Mouse (Mus musculus): ENCODE data around the gene Gm6034. TPM values are rescaled to one million over a fixed set of nuclear protein-coding genes. Genes with fewer than 3 reads are reported as not detected.
"Not testable (repeated sequence)": the region's sequence is repeated elsewhere in the genome, so short reads cannot be mapped to it uniquely, and the experiment has no call there.

The Gm6034 gene
- total and polyA plus RNA-seq, 3 experiments, result not detected

GRCm38 (mm10) chr17:36031583-36032331, 11.0 kb upstream of the Gm6034 start:
- H3K9ac ChIP-seq (ENCODE audit: low read depth, low read length), result peak overlapping the region; percentile 92
- H3K79me2 ChIP-seq (replicated peaks; ENCODE audit: control insufficient read depth, insufficient read depth, low read length); H3K27me3 ChIP-seq (ENCODE audit: control insufficient read depth, insufficient read depth, low read length); H3K36me3 ChIP-seq (ENCODE audit: control insufficient read depth, insufficient read depth, low read length); H3K4me1 ChIP-seq (ENCODE audit: control insufficient read depth, insufficient read depth, low read length): not testable (repeated sequence)
- WGBS, result 4% methylated on average over 40 of the region's 40 CpGs
- peak overlapping the region; percentile 88 for H3K27ac ChIP-seq
- peak; percentile 74 to 75 for DNase-seq
- H3K4me3 ChIP-seq, result peak overlapping the region; percentile 67
- intact Hi-C loops (cut with DNase I), result loop anchor here (1.0 kb wide), 1 partner anchor 34 kb away; no protein-coding TSS in a partner anchor
- TF ChIP-seq CTCF (IDR thresholded peaks at IDR 0.05), result peak; percentile 76

GRCm38 (mm10) chr17:36032351-36032875, 10.3 kb upstream of the Gm6034 start, which contains the start of gene H2-T23:
Gene H2-T23 (minus strand): TSS chr17:36032855.
- Histone ChIP-seq H3K9ac (ENCODE audit: low read depth, low read length) (peak within 1 kb of the TSS; percentile 92), H3K4me3 (peak within 1 kb of the TSS; percentile 67), H3K27ac (peak within 1 kb of the TSS; percentile 88)
- under 1% methylated on average over 25 of the region's 25 CpGs for WGBS
- DNase-seq, result peak in 1 of 2 experiments; percentile 74
- H3K4me1 ChIP-seq (ENCODE audit: control insufficient read depth, insufficient read depth, low read length); H3K79me2 ChIP-seq (replicated peaks; ENCODE audit: control insufficient read depth, insufficient read depth, low read length); H3K36me3 ChIP-seq (ENCODE audit: control insufficient read depth, insufficient read depth, low read length); H3K27me3 ChIP-seq (ENCODE audit: control insufficient read depth, insufficient read depth, low read length): not testable (repeated sequence)
- intact Hi-C loops (cut with DNase I), result loop anchor here (1.0 kb wide), 1 partner anchor 35 kb away; no protein-coding TSS in a partner anchor
- TF ChIP-seq POLR2A (IDR thresholded peaks at IDR 0.05; ENCODE audit: insufficient read depth, low read depth, low read length), result peak; percentile 89

GRCm38 (mm10) chr17:36034524-36034923, 8.2 kb upstream of the Gm6034 start:
- H3K9ac ChIP-seq (ENCODE audit: low read depth, low read length); H3K27me3 ChIP-seq (ENCODE audit: control insufficient read depth, insufficient read depth, low read length); H3K4me1 ChIP-seq (ENCODE audit: control insufficient read depth, insufficient read depth, low read length); H3K36me3 ChIP-seq (ENCODE audit: control insufficient read depth, insufficient read depth, low read length); intact Hi-C loops (cut with DNase I); DNase-seq; H3K79me2 ChIP-seq (replicated peaks; ENCODE audit: control insufficient read depth, insufficient read depth, low read length); H3K4me3 ChIP-seq; H3K27ac ChIP-seq: not testable (repeated sequence)
- 59% methylated on average over 3 of the region's 3 CpGs for WGBS

GRCm38 (mm10) chr17:36035010-36035638, 7.6 kb upstream of the Gm6034 start:
- H3K4me1 ChIP-seq (ENCODE audit: control insufficient read depth, insufficient read depth, low read length); intact Hi-C loops (cut with DNase I); H3K4me3 ChIP-seq; H3K27me3 ChIP-seq (ENCODE audit: control insufficient read depth, insufficient read depth, low read length); H3K27ac ChIP-seq; H3K36me3 ChIP-seq (ENCODE audit: control insufficient read depth, insufficient read depth, low read length); H3K79me2 ChIP-seq (replicated peaks; ENCODE audit: control insufficient read depth, insufficient read depth, low read length); H3K9ac ChIP-seq (ENCODE audit: low read depth, low read length): not testable (repeated sequence)
- peak; percentile 69 to 74 for DNase-seq
- peak; percentile 81 for TF ChIP-seq CTCF (IDR thresholded peaks at IDR 0.05)
- 37% methylated on average over 3 of the region's 3 CpGs for WGBS

- H3K27ac ChIP-seq; DNase-seq; H3K36me3 ChIP-seq (ENCODE audit: control insufficient read depth, insufficient read depth, low read length); H3K4me1 ChIP-seq (ENCODE audit: control insufficient read depth, insufficient read depth, low read length); intact Hi-C loops (cut with DNase I); H3K4me3 ChIP-seq; H3K9ac ChIP-seq (ENCODE audit: low read depth, low read length); H3K27me3 ChIP-seq (ENCODE audit: control insufficient read depth, insufficient read depth, low read length); H3K79me2 ChIP-seq (replicated peaks; ENCODE audit: control insufficient read depth, insufficient read depth, low read length): not testable (repeated sequence)
- 84% methylated on average over 13 of the region's 13 CpGs for WGBS
These were observed 6.6 kb upstream of the Gm6034 start for GRCm38 (mm10) chr17:36036126-36036525.

- not testable (repeated sequence) for H3K27ac ChIP-seq; H3K4me1 ChIP-seq (ENCODE audit: control insufficient read depth, insufficient read depth, low read length); H3K4me3 ChIP-seq; H3K36me3 ChIP-seq (ENCODE audit: control insufficient read depth, insufficient read depth, low read length); H3K9ac ChIP-seq (ENCODE audit: low read depth, low read length); DNase-seq; H3K79me2 ChIP-seq (replicated peaks; ENCODE audit: control insufficient read depth, insufficient read depth, low read length); H3K27me3 ChIP-seq (ENCODE audit: control insufficient read depth, insufficient read depth, low read length)
- intact Hi-C loops (cut with DNase I), result loop anchor here (10.0 kb wide), 1 partner anchor 216 kb away; the partner anchor contains the start of genes Flot1 and Ier3
- WGBS, result 83% methylated on average over 2 of the region's 2 CpGs
These were observed 2.2 kb upstream of the Gm6034 start for GRCm38 (mm10) chr17:36040604-36041003.
